Mouse (Mus musculus): ENCODE measurements at regions not wholly inside any gene's neighbourhood (a gene's known extent, or its start where the extent isn't known, plus 50 kb on each side); places are given as distances from the start of the nearest gene placed in this dataset.
A peak's percentile ranks its signal among the peaks of the same experiment; 100 is the strongest.

DNA sequence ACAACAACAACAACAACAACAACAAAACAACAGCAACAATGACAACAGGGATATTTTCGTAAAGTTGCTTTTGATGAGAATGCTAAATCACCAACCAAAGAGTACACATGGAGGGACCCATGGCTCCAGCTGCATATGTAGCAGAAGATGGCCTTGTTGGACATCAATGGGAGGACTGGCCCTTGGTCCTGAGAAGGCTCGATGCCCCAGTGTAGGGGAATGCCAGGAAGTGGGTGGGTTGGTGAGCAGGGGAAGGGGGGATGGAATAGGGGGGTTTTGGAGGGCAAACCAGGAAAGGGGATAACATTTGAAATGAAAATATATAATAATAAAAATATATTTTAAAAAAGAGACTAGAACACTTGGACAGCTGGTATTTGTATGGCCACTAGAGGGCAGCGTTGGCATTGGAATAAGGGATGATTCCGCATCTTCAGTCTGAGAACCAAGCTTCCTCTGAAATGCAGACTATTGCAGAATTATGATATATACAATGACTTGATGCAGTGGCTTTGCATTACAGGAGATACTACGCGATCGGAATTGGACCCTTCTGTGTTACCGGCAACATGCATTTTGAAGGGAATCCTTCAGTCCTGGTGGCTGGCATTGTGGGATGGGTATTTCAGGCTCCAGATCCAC is 128.5 kb upstream of the Thumpd2 start:
- DNase-seq (ENCODE audit: low read depth, low spot score), result peak; percentile 14
- 39% methylated on average over 8 of the region's 8 CpGs for WGBS

DNA sequence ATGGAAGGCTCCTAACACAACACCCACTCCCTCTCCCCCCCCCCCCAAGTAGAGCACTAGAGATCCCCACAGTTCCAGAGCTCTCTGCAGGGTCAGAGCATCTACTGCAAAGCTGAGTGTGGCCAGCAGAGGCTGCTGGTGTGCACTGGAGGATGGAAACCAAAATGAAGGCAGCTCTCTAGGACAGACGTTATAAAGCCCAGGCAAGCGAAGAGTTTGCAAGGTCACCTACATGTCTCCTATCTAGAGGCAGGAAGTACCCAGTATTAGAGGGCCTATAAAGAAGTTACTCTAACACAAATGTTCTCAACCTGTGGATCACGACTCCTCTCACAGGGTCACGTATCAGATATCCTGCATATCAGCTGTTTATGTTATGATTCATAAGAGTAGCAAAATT is 125.1 kb upstream of the Thumpd2 start:
- WGBS, result 34% methylated on average over 4 of the region's 4 CpGs
- peak; percentile 1 for DNase-seq (ENCODE audit: low read depth, low spot score)

GRCm38 (mm10) chr17:81185685-81186084 is 120.8 kb upstream of the Thumpd2 start:
- DNase-seq (ENCODE audit: low read depth, low spot score), result no peak
- 82% methylated on average over 1 of the region's 1 CpGs for WGBS

DNA sequence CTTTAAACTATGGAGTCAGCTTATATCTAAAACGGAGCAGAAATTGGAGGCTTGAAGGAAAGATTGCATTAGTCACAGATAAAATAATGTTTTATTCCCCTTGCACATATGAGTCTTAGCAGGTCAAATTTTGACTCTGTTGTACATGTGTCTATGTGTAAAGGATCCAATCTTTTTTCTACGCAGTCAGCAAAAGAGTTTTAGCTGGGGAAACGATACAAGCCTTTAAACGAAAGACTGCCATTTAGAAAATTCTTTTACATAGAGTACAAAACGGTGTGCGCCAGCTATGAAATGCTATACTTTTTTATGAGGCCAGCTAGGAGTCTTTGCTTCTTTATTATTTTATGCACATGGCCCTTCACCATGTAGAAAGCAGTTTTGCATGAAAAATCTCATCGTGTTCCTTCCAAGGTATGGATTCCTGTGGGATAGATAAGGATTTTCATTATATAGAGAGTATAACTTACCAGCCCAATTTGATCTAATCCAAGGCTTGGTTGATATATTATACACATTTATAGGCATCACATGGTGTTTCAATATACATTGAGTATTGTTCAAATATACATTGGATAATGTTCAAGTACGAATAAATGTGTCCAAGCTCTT is 116.0 kb upstream of the Thumpd2 start:
- DNase-seq (ENCODE audit: low read depth, low spot score), result no peak
- WGBS, result 87% methylated on average over 8 of the region's 8 CpGs

- WGBS, result 91% methylated on average over 3 of the region's 3 CpGs
- DNase-seq (ENCODE audit: low read depth, low spot score), result no peak
These were observed 111.4 kb upstream of the Thumpd2 start for GRCm38 (mm10) chr17:81176306-81176705.

DNA sequence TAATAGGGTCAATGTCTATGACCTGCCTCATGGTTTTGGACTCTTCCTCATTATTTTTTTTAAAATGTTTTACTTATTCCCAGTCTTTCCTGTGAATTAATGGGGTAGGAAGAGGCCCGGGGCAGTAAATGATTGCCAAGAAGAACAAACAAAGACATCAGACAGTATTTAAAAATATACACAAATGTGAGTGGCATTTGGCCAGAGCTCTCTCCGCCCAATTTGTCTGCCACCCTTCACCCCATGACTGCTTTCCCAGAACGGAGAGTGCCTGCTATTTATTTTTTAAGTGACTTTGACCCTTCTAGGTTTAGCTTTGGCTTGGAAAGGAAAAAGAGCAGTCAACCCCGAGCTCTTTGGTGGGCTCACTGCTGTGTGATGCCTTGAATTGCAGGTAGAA is 111.0 kb upstream of the Thumpd2 start:
- 15% methylated on average over 4 of the region's 4 CpGs for WGBS
- DNase-seq (ENCODE audit: low read depth, low spot score), result no peak

- no peak for DNase-seq (ENCODE audit: low read depth, low spot score)
- WGBS, result 75% methylated on average over 3 of the region's 3 CpGs
These were observed 108.1 kb upstream of the Thumpd2 start for GRCm38 (mm10) chr17:81172943-81173342.

DNA sequence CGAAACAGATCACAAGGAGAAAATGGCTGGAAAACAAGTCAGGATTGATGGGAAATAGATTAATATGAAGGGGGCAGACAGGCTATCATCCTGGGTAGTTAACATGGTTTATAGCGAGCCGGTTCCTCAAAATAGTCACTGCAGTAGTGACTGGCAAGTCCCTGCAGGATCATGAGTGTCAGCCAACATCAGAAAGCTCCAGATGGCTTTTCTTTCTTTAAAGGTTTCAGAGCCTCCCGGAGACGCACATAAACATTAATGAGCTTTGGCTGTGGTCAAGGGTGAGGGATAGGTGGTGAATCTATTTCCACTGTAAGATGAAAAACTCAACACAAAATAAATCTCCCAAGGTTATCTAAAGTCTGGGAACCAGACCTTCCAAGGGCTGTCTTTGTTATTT is 104.2 kb upstream of the Thumpd2 start:
- DNase-seq (ENCODE audit: low read depth, low spot score), result no peak
- WGBS, result 68% methylated on average over 5 of the region's 5 CpGs

- DNase-seq (ENCODE audit: low read depth, low spot score), result no peak
- WGBS, result 69% methylated on average over 4 of the region's 4 CpGs
These were observed 85.8 kb upstream of the Thumpd2 start for GRCm38 (mm10) chr17:81150730-81151129.

DNA sequence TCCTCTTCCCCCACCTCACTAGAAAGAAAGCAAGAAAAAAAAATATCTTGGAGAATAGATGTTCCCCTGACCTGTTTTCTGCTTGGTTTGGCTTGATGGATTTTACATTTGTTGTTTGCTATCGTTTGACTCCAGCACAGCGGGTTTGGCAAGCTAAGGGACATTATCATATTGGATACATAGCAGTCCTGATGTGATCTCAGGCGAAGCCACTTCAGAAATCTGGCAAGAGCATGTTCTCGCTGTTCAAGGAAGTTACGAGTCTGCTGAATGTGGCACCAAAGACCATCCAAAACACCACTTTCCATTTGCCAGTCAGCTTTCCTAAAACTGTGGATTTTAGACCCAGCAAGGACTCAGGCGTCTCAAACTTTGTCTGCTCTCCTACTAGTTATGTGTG is 69.8 kb upstream of the Thumpd2 start:
- DNase-seq (ENCODE audit: low read depth, low spot score), result no peak
- WGBS, result 83% methylated on average over 6 of the region's 6 CpGs

DNA sequence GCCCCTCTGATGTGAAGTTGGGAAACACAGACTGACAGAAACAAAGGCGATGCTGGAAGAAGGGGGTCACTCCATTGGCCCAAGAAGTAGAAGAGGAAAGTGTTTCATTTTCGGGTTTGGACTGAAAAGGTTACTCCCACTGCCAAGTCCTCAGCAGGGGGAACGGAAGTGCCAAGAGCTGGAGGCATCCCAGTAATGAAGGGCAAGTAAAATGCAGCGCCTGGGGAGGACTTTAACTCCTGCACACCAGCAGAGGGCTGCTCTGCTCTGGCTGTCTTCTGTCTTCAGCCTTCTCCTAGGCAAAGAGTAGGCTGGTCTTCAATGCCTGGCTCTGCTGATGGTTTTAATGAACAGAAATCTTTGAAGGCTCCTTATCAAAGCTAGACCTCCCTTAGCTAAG is 68.3 kb upstream of the Thumpd2 start:
- DNase-seq (ENCODE audit: low read depth, low spot score), result no peak
- 55% methylated on average over 4 of the region's 4 CpGs for WGBS
